Mouse (Mus musculus): ENCODE measurements around the gene Tmem253.

Tmem253 gene

DNA sequence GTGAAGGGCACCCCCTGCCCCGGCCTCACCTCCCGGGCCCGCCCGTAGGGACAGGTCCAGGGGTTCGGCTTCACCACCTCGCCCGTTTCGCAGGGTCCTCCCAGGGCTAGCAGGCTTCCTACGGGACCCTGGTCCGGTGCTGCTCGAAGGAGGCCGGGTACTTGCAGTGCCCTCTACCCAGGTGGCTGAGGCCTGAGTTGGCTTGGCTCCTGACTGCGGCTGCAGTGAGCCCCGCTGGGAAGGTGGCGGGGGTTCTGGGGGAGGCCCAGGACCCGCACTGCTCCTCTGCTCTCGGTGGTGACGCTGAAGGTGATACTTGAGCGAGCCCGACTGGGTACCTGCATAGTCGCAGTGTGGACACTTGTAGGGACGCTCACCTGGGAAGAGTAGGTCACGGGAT, 8.7 kb upstream of the Tmem253 start:
- DNase-seq (ENCODE audit: low spot score in 2 of 2): no peak

DNA sequence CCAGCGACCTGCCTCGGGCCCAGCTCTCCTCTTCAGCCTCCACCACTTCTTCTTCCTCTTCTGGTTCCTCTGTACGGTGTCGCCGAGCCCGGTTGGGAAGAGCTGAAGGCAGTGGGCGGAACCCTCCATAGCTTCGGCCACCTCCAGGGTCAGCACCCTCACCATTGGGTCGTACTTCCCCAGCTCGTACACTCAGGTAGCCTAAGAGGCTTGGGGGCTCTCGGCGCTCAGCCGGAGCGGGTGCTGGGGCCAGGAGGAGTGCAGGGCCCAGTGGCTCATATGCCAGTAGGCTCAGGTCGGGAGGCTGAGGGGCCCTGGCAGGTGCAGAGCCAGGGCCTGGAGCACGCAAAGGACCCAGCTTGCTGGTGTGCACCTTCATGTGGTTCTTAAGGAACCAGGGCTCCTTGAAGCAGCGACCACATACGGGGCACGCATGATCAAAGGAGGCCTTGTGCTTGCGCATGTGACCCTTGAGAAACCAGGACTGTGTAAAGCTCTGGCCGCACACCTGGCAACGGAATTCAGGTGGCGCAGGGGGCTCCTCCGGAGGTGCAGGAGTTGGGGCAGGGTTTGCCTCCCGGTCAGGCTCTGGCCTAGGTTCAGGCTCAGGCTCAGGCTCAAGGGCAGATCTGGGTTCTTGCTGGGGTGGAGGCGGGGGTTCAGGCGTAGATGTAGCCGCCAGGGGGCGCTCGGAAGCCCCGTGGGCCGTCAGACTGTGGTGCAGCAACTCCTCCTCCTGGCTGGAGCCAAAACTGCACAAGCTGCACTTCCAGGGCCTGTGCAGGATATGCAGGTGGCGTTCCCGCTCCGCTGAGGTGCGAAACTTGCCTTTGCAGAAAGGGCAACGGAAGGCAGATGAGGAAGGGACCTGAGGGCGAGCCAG, 6.9 kb upstream of the Tmem253 start:
- peak; percentile 85 to 87 for DNase-seq (ENCODE audit: low spot score in 2 of 2)

DNA sequence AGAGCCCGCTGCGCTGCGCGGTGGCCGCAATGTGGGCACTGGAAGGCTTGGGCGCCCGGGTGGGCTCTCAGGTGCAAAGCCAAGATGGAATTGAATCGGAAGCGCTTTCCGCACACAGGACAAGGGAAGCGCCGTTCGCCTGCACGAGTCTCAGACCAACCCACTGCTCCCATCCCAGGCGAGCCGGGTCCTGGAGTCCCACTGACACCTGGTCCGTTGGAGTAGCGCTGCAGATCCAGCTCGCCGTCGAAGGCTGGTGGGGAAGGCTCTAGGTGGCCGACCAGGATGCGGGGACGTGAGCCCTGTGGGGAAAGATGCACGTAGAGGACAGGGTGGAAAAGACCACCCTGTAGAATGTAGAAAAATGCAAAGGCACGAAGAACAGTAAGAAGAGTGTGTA, 6.1 kb upstream of the Tmem253 start:
- no peak for DNase-seq (ENCODE audit: low spot score in 2 of 2)

GRCm38 (mm10) chr14:52009841-52010240, 5.6 kb upstream of the Tmem253 start:
- DNase-seq (ENCODE audit: low spot score in 2 of 2): no peak

- DNase-seq (ENCODE audit: low spot score in 2 of 2): no peak
These were observed 4.9 kb upstream of the Tmem253 start for GRCm38 (mm10) chr14:52010446-52011111.

DNA sequence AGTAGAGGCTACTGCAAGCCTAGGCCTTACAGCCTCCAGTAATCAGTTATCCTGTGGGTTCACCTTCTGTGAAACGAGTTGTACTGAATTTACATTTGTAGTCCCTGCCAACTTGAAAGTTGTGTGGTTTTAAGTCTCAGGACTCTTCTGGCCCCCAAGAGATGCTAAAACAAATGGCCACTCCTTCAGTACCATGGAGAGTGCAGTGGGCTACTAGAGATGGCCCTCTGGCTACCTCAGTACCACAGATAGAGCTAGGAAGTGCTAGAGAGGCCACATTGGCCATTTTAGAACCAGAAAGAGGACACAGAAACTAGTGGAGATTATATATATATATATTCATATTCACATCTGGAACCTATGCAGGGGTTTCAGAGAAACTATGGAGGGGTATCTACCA, 3.8 kb upstream of the Tmem253 start:
- DNase-seq (ENCODE audit: low spot score in 2 of 2): no peak

DNA sequence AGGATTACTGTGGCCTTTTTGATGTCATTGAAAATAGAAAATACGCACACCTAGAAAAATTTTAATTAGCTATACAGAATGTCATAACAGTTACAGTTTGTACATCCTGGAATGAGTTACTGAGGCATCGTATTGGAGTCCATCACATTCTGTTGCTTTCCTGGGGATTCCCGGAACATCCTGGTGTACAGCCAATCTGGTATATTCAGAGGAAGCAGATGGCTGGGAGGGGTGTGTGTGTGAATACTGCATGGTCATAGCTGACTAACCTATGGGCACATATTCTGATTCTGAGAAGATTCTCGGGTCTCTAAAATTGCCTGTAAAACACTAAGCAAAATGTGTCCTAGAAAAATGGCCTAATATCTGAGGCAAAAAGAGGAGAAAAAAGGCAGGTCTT, 3.4 kb upstream of the Tmem253 start:
- DNase-seq (ENCODE audit: low spot score in 2 of 2): peak; percentile 67 to 73

DNA sequence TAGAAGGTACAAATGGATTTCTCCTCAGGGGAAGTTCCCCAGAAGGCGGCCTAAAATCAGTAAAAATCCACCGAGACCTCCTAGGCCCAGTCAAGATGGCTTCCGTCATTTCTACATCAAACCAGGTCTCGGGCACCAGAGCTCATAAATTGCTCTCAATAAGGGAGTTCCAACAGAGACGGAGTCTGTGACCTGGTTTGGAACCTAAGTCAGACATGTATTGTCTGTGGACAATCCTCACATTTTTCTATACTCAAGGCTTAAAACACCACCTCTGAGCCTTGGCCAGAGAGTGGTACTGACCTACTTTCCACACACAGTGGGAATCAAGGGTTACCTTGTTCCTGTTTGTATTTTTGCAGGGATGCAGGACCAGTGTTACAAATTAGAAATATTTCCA, 2.9 kb upstream of the Tmem253 start:
- no peak for DNase-seq (ENCODE audit: low spot score in 2 of 2)

DNA sequence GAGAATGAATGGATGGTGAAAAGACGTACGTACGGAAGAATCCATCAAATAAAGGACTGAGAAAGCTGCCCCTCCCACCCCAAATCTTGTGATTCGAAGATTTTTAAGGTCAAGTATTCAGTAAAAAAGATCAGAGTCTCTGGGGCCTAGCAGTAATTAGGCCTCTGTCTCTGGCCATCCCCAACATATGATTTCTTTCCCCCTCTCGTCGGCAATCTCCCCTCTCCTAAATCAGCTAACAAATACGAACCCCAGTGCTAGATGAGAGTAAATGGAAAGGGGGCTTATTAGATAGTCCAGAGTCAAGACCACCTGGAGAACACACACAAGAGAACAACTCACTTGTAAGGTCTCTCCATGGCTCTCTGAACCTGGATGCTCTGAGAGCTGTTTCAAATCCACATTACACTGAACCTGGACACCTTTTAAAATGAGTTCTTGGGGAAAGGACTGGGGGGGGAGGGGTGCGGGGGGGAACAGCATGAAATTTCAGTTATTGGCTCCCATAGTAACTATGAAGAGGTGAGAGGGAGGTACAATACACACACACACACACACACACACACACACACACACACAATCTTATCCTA, 2.3 kb upstream of the Tmem253 start:
- DNase-seq (ENCODE audit: low spot score in 2 of 2): no peak

- DNase-seq (ENCODE audit: low spot score in 2 of 2): no peak
These were observed 1.7 kb upstream of the Tmem253 start for GRCm38 (mm10) chr14:52013771-52014219.

- DNase-seq (ENCODE audit: low spot score in 2 of 2): no peak
These were observed 1.1 kb upstream of the Tmem253 start for GRCm38 (mm10) chr14:52014271-52014760.

DNA sequence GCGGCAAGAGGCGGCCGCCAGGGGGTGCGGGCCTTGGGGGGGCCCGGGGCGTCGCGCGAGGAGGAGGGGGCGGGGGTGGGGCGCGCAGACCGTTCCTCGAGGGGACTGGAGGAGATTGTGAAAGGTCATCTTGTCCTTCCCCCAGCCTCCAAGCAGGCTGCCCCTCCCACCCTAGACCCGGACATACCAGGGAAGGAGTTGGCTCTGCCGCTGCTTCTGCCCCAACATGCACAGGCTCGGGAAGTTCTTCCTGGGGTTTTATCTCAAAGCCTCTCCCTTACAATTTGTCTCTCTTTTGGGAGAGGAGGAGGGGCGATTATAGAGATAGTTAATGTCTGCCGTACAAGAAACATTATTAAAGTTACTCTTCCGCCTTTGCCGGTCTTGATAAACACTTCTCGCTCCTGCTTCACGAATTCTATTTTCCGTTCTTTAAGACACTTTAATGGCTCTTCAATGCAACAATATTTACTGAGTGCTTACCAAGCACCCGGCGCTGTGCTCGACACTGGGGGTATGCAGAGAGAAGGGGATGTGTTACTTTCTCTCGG, 622 bp upstream of the Tmem253 start:
- DNase-seq (ENCODE audit: low spot score in 2 of 2): no peak

DNA sequence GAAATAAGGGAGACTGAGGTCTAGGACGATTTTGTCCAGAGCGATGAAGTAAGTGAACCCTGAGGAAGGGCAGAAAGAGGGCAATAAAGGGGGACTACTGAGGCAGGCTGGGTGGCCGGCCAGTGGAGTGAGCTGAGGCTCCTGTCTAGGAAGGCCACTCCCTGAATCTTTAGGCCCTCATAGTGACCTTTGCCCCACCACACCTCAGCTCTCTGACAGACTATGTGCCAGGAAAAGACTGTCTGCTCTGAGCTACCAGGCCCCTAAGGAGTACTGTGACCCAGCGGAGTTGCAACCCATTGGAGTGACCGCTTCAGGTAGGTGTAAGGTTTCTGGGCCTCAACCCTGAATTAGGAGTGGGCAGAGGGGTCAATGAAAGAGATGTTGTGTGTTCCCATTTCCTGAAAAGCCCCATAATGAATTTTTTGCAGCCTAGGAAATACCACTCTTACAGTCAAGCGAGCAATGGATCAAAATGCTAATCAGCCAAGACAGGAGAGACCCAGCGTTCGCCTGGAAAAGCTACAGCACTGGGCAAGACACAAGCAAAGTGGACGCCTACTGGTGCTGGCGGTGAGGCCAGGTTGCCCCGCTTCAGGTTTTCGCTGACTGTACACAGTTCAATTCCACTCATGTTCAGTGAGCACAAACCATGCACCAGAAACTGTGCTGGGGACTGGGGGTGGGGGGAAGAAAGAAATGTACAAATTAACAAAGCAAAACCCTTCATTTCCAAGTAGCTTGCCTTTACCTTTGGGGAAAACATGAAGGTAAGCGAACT, 1.4 kb downstream of the Tmem253 start:
- no peak for DNase-seq (ENCODE audit: low spot score in 2 of 2)

GRCm38 (mm10) chr14:52017662-52018061, 2.2 kb downstream of the Tmem253 start:
- DNase-seq (ENCODE audit: low spot score in 2 of 2): no peak

DNA sequence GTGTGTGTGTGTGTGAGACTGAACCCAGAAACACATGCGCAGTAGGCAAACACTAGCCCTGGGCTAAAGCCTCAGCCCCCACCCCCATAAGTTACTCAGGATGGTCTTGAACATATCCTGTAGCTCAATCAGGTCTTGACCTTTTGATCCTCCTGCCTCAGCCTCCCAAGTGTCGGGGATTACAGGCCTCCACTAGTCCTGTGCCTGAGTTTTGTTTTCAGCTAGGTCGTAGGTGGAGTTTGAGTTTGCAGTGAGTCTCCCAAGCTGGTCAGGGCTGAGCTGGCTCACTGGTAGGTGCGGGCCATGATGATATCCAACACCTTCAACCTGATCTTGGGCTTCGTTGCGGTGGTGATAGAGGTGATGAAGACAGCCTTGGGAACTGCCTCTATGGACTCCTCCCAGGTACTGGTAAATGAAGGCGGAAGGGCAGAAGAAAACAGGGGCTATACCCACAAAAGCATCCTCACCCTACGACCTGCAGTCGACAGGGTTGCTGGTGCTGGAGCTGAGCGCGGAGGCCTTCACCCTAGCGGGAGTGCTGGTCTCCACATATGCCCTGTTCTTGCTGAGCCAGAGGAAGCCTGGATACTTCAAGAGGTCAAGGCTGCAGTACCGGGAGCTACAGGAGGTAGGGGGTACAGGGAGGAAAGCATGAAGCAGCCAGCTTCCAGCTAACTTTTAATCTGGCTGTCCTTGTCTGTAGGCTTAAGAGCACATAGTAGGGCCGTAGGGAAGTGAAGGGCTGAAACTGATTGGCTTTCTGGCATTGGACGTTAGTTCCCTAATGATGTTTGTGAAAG, 3.0 kb downstream of the Tmem253 start:
- DNase-seq (ENCODE audit: low spot score in 2 of 2): no peak

- no peak for DNase-seq (ENCODE audit: low spot score in 2 of 2)
These were observed 3.7 kb downstream of the Tmem253 start for GRCm38 (mm10) chr14:52019051-52019589.

DNA sequence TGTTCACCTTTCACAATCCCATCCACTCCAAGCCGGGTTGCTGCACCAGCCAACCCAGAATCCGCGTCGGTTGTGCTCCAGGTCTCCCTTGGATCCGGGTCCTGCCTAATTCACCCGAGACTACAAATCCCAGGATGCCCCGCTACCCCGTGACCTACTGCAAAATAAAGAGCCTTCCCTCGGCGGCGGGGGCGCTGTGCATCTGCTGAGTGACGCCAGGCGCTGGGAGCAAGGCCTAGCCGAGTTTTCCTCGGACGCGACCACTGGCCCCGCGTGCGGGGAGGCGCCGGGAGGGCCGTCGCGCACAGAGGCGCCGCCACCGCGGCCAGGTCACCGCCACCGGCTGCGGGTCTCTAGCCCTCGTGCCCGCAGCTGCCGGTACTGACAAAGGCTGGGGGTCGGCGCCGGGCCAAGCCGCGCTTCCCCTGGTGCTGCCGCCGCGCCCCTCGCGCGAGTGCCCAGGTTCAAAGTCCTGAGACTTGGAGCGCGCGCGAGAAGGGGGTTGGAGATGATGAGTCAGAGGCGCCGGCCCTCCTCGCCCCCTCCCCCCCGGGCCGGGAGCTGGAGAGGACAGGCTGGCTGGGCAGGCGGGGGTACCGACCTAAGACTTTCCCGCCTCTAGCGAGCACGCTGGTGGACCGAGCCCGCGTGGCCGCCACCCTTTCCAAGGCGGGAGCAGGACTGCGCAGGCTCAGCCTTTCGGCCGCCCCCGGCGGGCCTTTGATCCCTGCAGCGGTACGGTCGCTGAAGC, 4.3 kb downstream of the Tmem253 start:
- DNase-seq (ENCODE audit: low spot score in 2 of 2): peak; percentile 98

GRCm38 (mm10) chr14:52020486-52021137, 5.2 kb downstream of the Tmem253 start, which contains the start of gene Zfp219:
Gene Zfp219, minus strand, starts transcription at chr14:52020733.
- DNase-seq (ENCODE audit: low spot score in 2 of 2): peak; percentile 56 to 69

- DNase-seq (ENCODE audit: low spot score in 2 of 2): no peak
These were observed 5.7 kb downstream of the Tmem253 start for GRCm38 (mm10) chr14:52021138-52021529.
